Mouse (Mus musculus): ENCODE measurements around the gene Cdk5.

DNA sequence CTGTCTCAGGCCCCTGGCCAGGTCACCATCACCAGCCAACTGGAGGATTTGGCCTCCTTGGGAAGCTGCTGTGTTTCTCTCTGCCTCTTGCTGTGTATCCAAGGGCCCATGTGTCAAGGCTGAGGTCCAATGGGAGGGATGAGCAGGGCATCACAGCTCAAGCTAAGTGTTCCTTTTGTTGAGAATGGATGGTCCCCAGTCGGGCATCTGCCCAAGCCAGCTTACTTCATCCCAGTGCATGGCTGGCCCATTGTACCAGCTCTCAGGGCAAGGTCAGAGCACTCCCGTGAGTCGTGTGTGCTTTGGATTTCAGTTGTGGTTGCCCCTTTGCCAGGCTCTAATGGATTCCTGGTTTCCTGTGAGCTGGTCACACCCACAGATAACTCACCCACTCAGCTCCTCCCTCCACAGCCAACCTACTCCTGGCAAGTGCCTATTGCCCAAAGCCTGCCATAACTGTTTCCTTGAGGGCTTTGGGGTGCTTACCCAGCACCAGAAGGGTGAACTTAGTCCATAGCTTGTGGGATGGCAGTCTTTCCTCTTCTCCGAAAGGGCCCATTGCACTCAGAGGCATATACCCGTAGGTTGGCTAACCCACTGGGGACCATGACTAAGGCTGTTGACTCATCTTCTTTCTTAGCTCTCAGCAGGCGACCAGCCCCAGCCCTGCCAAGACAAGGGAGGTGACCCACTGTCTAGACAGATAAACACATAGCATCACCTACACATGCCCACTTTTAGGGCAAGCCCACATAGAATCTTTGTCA is 18.6 kb downstream of the Cdk5 start:
- no peak for TF ChIP-seq CTCF (IDR thresholded peaks at IDR 0.05)
- TF ChIP-seq EP300 (IDR thresholded peaks at IDR 0.05) = no peak
